Mouse (Mus musculus): ENCODE measurements around the gene I830077J02Rik. TPM values are rescaled to one million over a fixed set of nuclear protein-coding genes. Genes with fewer than 3 reads are reported as not detected.

The I830077J02Rik gene
- polyA plus RNA-seq, 1 experiment: not detected

DNA sequence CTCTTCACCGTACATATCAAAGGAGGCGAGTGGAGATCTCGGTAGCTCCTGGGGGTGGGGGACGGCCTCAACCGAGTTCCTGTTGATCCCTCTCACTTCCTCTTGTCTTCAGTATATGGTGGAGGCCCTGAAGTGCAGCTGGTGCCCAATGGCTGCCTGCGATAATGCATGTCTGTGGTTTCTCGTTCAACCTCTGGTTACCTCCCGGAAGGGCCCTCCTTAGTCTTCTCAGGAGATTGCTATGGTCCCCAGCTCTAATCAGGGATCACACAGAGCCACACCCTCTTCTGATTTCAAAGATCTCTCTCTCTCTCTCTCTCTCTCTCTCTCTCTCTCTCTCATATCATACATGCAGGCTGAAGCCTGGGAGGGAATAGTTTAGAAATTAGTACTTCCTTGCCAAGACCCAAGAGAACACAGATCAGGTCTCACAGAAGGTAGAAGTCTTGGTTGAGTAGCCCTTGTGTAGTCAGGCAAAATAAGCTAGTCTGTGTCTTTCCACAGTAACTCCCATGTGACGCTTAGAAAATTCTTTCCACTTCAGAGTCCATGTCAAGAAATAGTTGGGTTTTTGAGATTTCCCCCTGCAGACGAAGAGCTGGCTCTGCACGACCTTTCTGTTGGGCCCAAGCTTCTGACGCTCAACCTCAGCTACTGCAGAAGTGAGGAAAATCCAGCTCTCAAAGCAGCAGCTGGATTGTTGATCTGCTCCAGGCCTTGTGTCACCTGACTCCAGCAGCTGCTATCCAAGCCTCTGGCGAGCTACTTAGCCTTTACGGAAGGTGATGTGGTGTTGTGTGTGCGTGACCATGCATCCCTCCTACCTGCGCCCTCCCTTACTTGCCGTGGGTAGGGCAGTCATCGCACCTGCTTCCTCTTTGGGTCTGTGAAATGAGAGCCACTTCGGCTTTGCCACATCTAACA lies 39.6 kb downstream of the I830077J02Rik start:
- no peak overlapping the region for H3K27ac ChIP-seq (ENCODE audit: control insufficient read depth, insufficient read depth, low read depth, low read length)
- no peaks in the 10 kb centered on the region for H3K27me3 ChIP-seq (ENCODE audit: control insufficient read depth, insufficient read depth, low read length)
- no peak for TF ChIP-seq POLR2A (IDR thresholded peaks at IDR 0.05; ENCODE audit: control insufficient read depth, low read depth, low read length)
- TF ChIP-seq CTCF (IDR thresholded peaks at IDR 0.05; ENCODE audit: control insufficient read depth, insufficient read depth, insufficient replicate concordance, low read depth, low read length): no peak
- H3K4me3 ChIP-seq (ENCODE audit: control insufficient read depth, low read depth, low read length): no peak overlapping the region
- no peaks in the 10 kb centered on the region for H3K36me3 ChIP-seq (ENCODE audit: control insufficient read depth, insufficient read depth, low read length)
- H3K4me1 ChIP-seq (ENCODE audit: control insufficient read depth, insufficient read depth, low read length): peaks cover 9% of the 10 kb centered on the region

GRCm38 (mm10) chr3:105891760-105892571 lies 40.5 kb downstream of the I830077J02Rik start:
- TF ChIP-seq POLR2A (IDR thresholded peaks at IDR 0.05; ENCODE audit: control insufficient read depth, low read depth, low read length) (no peak), CTCF (IDR thresholded peaks at IDR 0.05; ENCODE audit: control insufficient read depth, insufficient read depth, insufficient replicate concordance, low read depth, low read length) (no peak)

GRCm38 (mm10) chr3:105891141-105891540 lies 41.3 kb downstream of the I830077J02Rik start:
- TF ChIP-seq POLR2A (IDR thresholded peaks at IDR 0.05; ENCODE audit: control insufficient read depth, low read depth, low read length) (no peak), CTCF (IDR thresholded peaks at IDR 0.05; ENCODE audit: control insufficient read depth, insufficient read depth, insufficient replicate concordance, low read depth, low read length) (no peak)
- Histone ChIP-seq H3K27me3 (ENCODE audit: control insufficient read depth, insufficient read depth, low read length) (no peaks in the 10 kb centered on the region), H3K27ac (ENCODE audit: control insufficient read depth, insufficient read depth, low read depth, low read length) (no peak overlapping the region), H3K4me1 (ENCODE audit: control insufficient read depth, insufficient read depth, low read length) (peaks cover 9% of the 10 kb centered on the region), H3K36me3 (ENCODE audit: control insufficient read depth, insufficient read depth, low read length) (no peaks in the 10 kb centered on the region), H3K4me3 (ENCODE audit: control insufficient read depth, low read depth, low read length) (no peak overlapping the region)

More at GRCm38 (mm10) chr3:105891760-105892571, 40.5 kb downstream of the I830077J02Rik start:
- H3K27me3 ChIP-seq (ENCODE audit: control insufficient read depth, insufficient read depth, low read length): no peaks in the 10 kb centered on the region
- no peaks in the 10 kb centered on the region for H3K36me3 ChIP-seq (ENCODE audit: control insufficient read depth, insufficient read depth, low read length)
- H3K4me1 ChIP-seq (ENCODE audit: control insufficient read depth, insufficient read depth, low read length): peaks cover 9% of the 10 kb centered on the region
- H3K27ac ChIP-seq (ENCODE audit: control insufficient read depth, insufficient read depth, low read depth, low read length): no peak overlapping the region
- no peak overlapping the region for H3K4me3 ChIP-seq (ENCODE audit: control insufficient read depth, low read depth, low read length)

- no peak for TF ChIP-seq CTCF (IDR thresholded peaks at IDR 0.05; ENCODE audit: control insufficient read depth, insufficient read depth, insufficient replicate concordance, low read depth, low read length)
- TF ChIP-seq POLR2A (IDR thresholded peaks at IDR 0.05; ENCODE audit: control insufficient read depth, low read depth, low read length): no peak
- Histone ChIP-seq H3K27ac (ENCODE audit: control insufficient read depth, insufficient read depth, low read depth, low read length) (no peak overlapping the region), H3K4me3 (ENCODE audit: control insufficient read depth, low read depth, low read length) (no peak overlapping the region), H3K36me3 (ENCODE audit: control insufficient read depth, insufficient read depth, low read length) (no peaks in the 10 kb centered on the region), H3K4me1 (ENCODE audit: control insufficient read depth, insufficient read depth, low read length) (peaks cover 9% of the 10 kb centered on the region), H3K27me3 (ENCODE audit: control insufficient read depth, insufficient read depth, low read length) (no peaks in the 10 kb centered on the region)
Observed at GRCm38 (mm10) chr3:105890220-105890619, 42.2 kb downstream of the I830077J02Rik start.

DNA sequence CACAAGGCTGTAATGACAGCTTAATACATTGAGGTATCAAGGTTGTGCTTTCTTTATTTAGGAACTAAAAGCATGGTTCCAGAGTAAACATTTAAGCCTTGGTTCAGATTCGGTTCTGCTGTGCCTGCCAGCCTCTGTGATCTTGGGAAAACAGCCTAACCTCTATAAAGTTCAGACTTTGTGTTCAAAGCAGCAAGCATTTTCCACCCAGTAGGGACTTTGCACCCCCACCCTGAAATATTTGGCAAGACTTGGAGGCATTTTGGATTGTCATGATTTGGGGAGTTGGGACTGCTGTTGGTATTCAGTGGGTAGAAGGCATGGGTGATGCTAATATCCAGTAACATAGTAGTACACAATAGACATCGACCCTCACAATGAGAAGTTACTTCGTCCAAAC lies 43.5 kb downstream of the I830077J02Rik start:
- H3K4me1 ChIP-seq (ENCODE audit: control insufficient read depth, insufficient read depth, low read length): peaks cover under 1% of the 10 kb centered on the region
- no peaks in the 10 kb centered on the region for H3K27me3 ChIP-seq (ENCODE audit: control insufficient read depth, insufficient read depth, low read length)

GRCm38 (mm10) chr3:105883111-105883510 lies 49.4 kb downstream of the I830077J02Rik start:
- H3K27ac ChIP-seq (ENCODE audit: control insufficient read depth, insufficient read depth, low read depth, low read length): no peak overlapping the region
- H3K36me3 ChIP-seq (ENCODE audit: control insufficient read depth, insufficient read depth, low read length): no peaks in the 10 kb centered on the region
- H3K4me1 ChIP-seq (ENCODE audit: control insufficient read depth, insufficient read depth, low read length): no peaks in the 10 kb centered on the region
- H3K4me3 ChIP-seq (ENCODE audit: control insufficient read depth, low read depth, low read length): no peak overlapping the region
- no peaks in the 10 kb centered on the region for H3K27me3 ChIP-seq (ENCODE audit: control insufficient read depth, insufficient read depth, low read length)
- TF ChIP-seq CTCF (IDR thresholded peaks at IDR 0.05; ENCODE audit: control insufficient read depth, insufficient read depth, insufficient replicate concordance, low read depth, low read length) (no peak), POLR2A (IDR thresholded peaks at IDR 0.05; ENCODE audit: control insufficient read depth, low read depth, low read length) (no peak)

More for the DNA sequence above, 43.5 kb downstream of the I830077J02Rik start:
- H3K27ac ChIP-seq (ENCODE audit: control insufficient read depth, insufficient read depth, low read depth, low read length): no peak overlapping the region
- no peak for TF ChIP-seq CTCF (IDR thresholded peaks at IDR 0.05; ENCODE audit: control insufficient read depth, insufficient read depth, insufficient replicate concordance, low read depth, low read length)
- no peak for TF ChIP-seq POLR2A (IDR thresholded peaks at IDR 0.05; ENCODE audit: control insufficient read depth, low read depth, low read length)
- H3K4me3 ChIP-seq (ENCODE audit: control insufficient read depth, low read depth, low read length): no peak overlapping the region
- no peaks in the 10 kb centered on the region for H3K36me3 ChIP-seq (ENCODE audit: control insufficient read depth, insufficient read depth, low read length)

DNA sequence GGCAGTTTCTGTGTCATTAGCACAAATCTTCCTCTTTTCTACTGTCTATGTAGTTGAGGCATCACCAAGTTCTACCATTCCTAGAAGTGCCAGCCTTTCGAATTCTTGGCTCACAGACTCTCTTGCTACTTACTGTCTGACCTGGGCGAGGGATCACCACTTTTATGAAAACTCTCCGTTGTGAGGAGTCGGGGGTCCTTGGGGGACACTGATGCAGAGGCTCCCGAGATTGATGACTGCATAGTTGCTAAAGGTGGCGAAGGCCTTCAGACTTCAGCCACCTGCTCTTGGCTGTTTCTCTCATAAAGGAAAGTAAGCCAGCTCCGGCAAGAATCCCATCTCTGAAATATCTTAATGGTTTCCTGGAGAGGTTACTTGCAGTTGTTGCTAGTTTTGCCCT lies 50.4 kb downstream of the I830077J02Rik start:
- TF ChIP-seq CTCF (IDR thresholded peaks at IDR 0.05; ENCODE audit: control insufficient read depth, insufficient read depth, insufficient replicate concordance, low read depth, low read length): no peak
- TF ChIP-seq POLR2A (IDR thresholded peaks at IDR 0.05; ENCODE audit: control insufficient read depth, low read depth, low read length): no peak
- no peak overlapping the region for H3K27ac ChIP-seq (ENCODE audit: control insufficient read depth, insufficient read depth, low read depth, low read length)
- H3K4me3 ChIP-seq (ENCODE audit: control insufficient read depth, low read depth, low read length): no peak overlapping the region
- H3K36me3 ChIP-seq (ENCODE audit: control insufficient read depth, insufficient read depth, low read length): no peaks in the 10 kb centered on the region
- H3K4me1 ChIP-seq (ENCODE audit: control insufficient read depth, insufficient read depth, low read length): no peaks in the 10 kb centered on the region; the same call in 1 of the 2 replicates
- H3K27me3 ChIP-seq (ENCODE audit: control insufficient read depth, insufficient read depth, low read length): no peaks in the 10 kb centered on the region
